Mouse (Mus musculus): ENCODE measurements around the gene Gpr137. TPM values are rescaled to one million over a fixed set of nuclear protein-coding genes. Genes with fewer than 3 reads are reported as not detected.

The Gpr137 gene
- polyA plus RNA-seq, 1 experiment: 97.8 TPM

DNA sequence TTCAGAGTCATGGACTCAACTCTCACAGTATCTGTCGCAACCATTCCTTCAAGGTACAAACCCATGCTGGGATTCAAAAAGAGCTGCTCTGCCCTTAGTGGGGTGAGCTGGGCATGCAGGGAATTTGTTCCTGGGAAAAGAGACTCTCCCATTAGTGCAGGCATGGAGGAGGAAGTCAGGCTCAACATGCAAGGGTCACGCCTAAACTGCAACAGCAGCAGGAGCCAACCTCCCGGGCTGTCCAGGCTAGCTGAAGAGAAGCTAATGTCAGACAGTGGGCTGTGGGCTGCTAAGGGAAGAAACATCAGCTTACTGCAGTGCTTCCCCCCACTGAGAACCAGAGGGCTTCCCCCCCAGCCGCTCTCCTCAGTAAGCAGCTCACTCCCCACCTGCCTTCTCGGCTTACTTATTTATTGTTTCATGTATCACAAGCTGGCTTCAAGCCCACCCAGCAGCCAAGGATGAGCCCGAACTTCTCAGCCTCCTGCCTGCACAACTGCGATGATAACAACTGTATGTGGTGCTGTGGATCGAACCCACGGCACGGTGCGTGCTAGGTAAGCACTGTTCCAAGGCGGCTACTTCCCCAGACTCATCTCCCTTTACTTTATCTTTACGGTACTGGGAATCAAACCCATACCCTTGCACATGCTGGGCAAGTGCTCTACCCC, 30.1 kb upstream of the Gpr137 start:
- Histone ChIP-seq H3K27me3 (ENCODE audit: control insufficient read depth, insufficient read depth, low read length) (no peaks in the 10 kb centered on the region), H3K27ac (ENCODE audit: insufficient read depth, low read depth, low read length) (no peak overlapping the region), H3K4me1 (ENCODE audit: control insufficient read depth, insufficient read depth, insufficient read length, low read length) (peaks cover 23% of the 10 kb centered on the region), H3K4me3 (ENCODE audit: low read depth, low read length) (no peak overlapping the region), H3K36me3 (ENCODE audit: control insufficient read depth, insufficient read depth, low read length) (peaks cover 2% of the 10 kb centered on the region)
- 70% methylated on average over 13 of the region's 13 CpGs for WGBS
- TF ChIP-seq CTCF (IDR thresholded peaks at IDR 0.05; ENCODE audit: extremely low read depth, insufficient read length, insufficient replicate concordance, low read depth, low read length) (no peak), POLR2A (IDR thresholded peaks at IDR 0.05; ENCODE audit: low read depth, low read length) (no peak)

DNA sequence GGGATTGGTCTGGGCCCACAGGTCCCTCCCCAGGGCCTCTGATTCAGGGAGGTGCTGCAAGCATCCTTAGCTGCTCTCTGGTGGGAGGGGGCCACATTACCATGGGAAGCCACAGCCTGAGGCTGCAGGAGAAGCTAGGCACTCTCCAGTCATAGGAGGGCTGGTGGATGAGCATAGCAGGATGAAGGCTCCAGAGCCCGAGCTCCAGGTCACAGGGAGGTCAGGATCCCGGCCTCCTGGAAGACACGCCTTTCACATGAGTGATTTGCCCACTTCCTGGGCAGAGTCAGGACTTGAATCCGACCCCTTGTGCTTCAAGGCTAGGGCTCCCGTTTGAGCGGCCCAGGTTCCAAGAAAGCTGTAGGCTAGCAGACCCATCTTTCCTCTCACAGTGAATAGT, 29.4 kb upstream of the Gpr137 start:
- 41% methylated on average over 6 of the region's 6 CpGs for WGBS
- Histone ChIP-seq H3K36me3 (ENCODE audit: control insufficient read depth, insufficient read depth, low read length) (peaks cover 3% of the 10 kb centered on the region), H3K4me3 (ENCODE audit: low read depth, low read length) (no peak overlapping the region), H3K27me3 (ENCODE audit: control insufficient read depth, insufficient read depth, low read length) (no peaks in the 10 kb centered on the region), H3K27ac (ENCODE audit: insufficient read depth, low read depth, low read length) (peak overlapping the region; percentile 84; the same call in 1 of the 2 replicates), H3K4me1 (ENCODE audit: control insufficient read depth, insufficient read depth, insufficient read length, low read length) (peaks cover 26% of the 10 kb centered on the region)
- TF ChIP-seq POLR2A (IDR thresholded peaks at IDR 0.05; ENCODE audit: low read depth, low read length): no peak

DNA sequence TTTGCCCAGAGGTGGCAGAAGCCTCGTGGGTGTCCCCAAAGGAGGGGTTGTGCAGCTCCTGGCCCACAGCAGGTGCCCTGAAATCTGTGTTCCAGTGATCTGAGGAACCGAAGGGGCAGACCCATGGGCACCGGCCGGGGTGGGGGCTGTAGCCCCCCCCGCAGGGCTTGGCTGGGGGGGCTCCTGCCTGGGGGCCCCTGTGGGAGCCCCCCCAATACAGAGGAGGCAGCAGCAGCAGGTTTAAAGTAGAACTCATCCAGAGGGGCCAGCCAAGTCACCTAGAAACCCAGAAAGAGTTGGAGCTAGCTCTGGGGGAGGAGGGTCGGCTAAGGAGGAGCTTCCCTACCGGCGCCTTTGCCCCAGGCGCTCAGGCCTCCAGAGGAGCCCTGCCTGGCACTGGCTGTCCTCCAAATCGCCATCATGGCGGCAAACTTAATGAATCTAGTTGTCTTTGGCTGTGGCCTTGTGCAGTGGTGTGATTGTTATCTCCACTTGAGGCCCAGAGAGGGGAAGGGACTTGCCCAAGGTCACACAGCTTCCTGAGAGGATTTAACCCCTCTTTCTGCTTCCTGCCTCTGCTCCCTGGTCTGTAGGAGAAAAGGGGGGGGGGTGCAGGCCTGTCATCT, 28.3 kb upstream of the Gpr137 start:
- no peaks in the 10 kb centered on the region for H3K27me3 ChIP-seq (ENCODE audit: control insufficient read depth, insufficient read depth, low read length)
- peaks cover 14% of the 10 kb centered on the region for H3K36me3 ChIP-seq (ENCODE audit: control insufficient read depth, insufficient read depth, low read length)
- peak overlapping the region; percentile 84 for H3K27ac ChIP-seq (ENCODE audit: insufficient read depth, low read depth, low read length)
- TF ChIP-seq CTCF (IDR thresholded peaks at IDR 0.05; ENCODE audit: extremely low read depth, insufficient read length, insufficient replicate concordance, low read depth, low read length) (no peak), POLR2A (IDR thresholded peaks at IDR 0.05; ENCODE audit: low read depth, low read length) (no peak)
- 13% methylated on average over 11 of the region's 11 CpGs for WGBS
- H3K4me3 ChIP-seq (ENCODE audit: low read depth, low read length): peak overlapping the region; percentile 92
- H3K4me1 ChIP-seq (ENCODE audit: control insufficient read depth, insufficient read depth, insufficient read length, low read length): peaks cover 32% of the 10 kb centered on the region

DNA sequence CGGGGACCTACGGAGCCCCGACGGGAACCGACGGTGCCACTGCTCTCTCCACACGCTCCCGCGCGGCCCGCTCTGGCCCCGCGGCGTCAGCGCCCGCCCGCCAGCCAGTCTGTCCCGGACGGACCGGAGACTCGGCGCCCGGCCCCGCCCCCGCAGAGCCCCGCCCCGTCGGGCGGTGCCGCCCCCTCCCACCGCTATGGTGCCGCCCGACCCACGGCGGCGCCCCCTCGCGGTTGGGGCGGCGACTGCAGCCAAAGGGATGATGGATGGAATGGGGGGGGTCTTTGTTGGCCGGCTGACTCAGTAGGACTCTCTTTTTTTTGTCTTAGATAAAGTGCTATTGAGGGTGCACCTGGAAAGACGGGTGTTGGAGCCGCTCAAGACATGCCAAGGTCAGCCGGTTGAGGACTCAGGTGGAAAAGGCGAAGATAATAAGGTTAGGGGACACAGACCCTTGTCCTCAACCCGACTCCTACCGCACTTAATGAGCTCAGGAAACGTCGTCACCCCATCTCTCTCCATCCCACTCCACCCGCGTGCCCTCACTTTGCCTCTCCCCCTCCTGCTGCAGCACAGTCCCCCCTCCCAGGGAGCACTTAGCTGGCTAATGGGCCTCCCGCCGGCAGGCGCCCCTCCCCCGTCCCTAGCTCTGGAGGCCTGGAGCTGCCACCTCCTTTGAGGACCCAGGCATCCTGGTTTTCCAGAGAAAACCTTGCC, 27.5 kb upstream of the Gpr137 start:
- H3K4me3 ChIP-seq (ENCODE audit: low read depth, low read length): peak overlapping the region; percentile 92
- no peaks in the 10 kb centered on the region for H3K27me3 ChIP-seq (ENCODE audit: control insufficient read depth, insufficient read depth, low read length)
- peaks cover 21% of the 10 kb centered on the region for H3K36me3 ChIP-seq (ENCODE audit: control insufficient read depth, insufficient read depth, low read length)
- H3K27ac ChIP-seq (ENCODE audit: insufficient read depth, low read depth, low read length): peak overlapping the region; percentile 100
- 1% methylated on average over 54 of the region's 55 CpGs for WGBS
- TF ChIP-seq CTCF (IDR thresholded peaks at IDR 0.05; ENCODE audit: extremely low read depth, insufficient read length, insufficient replicate concordance, low read depth, low read length): peak; percentile 79; the same call in 1 of the 2 replicates
- peak; percentile 94 for TF ChIP-seq POLR2A (IDR thresholded peaks at IDR 0.05; ENCODE audit: low read depth, low read length)
- peaks cover 32% of the 10 kb centered on the region for H3K4me1 ChIP-seq (ENCODE audit: control insufficient read depth, insufficient read depth, insufficient read length, low read length)

DNA sequence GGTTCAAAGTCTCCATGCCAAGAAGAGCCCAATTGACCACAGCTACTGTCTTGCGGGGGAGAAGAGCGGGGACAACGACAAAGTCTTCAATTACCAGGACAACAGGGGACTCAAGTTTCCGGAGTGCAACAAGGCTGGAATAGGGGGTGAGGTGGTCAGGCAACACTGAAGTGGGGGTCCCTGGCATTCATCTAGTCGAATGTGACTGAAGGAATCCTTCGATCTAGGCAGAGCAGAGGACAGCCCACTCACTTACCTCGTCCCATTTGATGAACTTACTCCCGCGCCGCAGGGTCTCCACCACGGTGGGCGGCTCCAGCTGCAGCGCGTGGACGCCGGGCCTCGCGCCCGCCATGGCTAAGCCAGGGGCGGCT, 27.0 kb upstream of the Gpr137 start:
- no peaks in the 10 kb centered on the region for H3K27me3 ChIP-seq (ENCODE audit: control insufficient read depth, insufficient read depth, low read length)
- TF ChIP-seq POLR2A (IDR thresholded peaks at IDR 0.05; ENCODE audit: low read depth, low read length) (no peak), CTCF (IDR thresholded peaks at IDR 0.05; ENCODE audit: extremely low read depth, insufficient read length, insufficient replicate concordance, low read depth, low read length) (no peak)
- H3K4me3 ChIP-seq (ENCODE audit: low read depth, low read length): peak overlapping the region; percentile 92
- H3K4me1 ChIP-seq (ENCODE audit: control insufficient read depth, insufficient read depth, insufficient read length, low read length): peaks cover 32% of the 10 kb centered on the region
- H3K36me3 ChIP-seq (ENCODE audit: control insufficient read depth, insufficient read depth, low read length): peaks cover 27% of the 10 kb centered on the region
- WGBS: under 1% methylated on average over 20 of the region's 20 CpGs
- H3K27ac ChIP-seq (ENCODE audit: insufficient read depth, low read depth, low read length): peak overlapping the region; percentile 100

DNA sequence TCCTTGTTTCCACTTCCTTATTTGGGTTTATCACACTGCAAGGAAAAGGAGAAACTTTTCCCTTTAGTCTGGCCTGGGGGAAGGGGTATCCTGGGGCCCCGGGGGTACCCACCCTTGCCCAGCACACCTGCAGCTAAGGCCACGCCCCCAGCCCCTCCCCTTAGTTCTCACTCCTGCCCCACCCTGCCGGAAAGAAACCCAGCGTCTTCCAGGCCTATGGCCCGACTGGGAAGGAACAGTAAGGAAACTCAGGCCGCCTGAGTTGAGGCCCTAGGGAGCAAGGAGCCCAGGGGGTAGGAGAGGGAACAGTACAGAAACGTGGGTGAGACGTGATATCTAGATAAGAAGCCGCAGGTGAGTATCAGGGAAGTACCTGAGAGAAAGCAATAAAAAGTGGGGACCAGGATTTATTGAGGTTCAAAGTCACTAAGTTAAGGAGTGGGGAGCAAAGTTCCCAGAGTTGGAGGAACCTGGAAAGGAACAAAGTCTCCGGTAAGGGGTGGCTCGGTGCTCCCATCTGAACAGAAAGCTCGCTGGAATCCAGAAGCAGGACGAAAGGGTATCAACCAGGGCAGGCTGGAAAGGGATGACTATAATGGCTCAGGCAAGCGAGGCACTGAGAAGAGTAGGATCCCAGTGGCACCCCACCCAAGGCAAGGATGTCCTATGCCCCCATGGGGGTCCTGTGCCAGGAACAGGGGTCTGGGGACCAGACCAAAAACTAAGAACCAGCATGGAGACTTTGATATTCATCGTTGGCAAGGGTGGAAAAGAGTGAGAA, 26.4 kb upstream of the Gpr137 start:
- Histone ChIP-seq H3K36me3 (ENCODE audit: control insufficient read depth, insufficient read depth, low read length) (peaks cover 32% of the 10 kb centered on the region), H3K27me3 (ENCODE audit: control insufficient read depth, insufficient read depth, low read length) (no peaks in the 10 kb centered on the region), H3K27ac (ENCODE audit: insufficient read depth, low read depth, low read length) (peak overlapping the region; percentile 100), H3K4me1 (ENCODE audit: control insufficient read depth, insufficient read depth, insufficient read length, low read length) (peaks cover 29% of the 10 kb centered on the region), H3K4me3 (ENCODE audit: low read depth, low read length) (peak overlapping the region; percentile 92)
- WGBS: 3% methylated on average over 15 of the region's 15 CpGs
- TF ChIP-seq POLR2A (IDR thresholded peaks at IDR 0.05; ENCODE audit: low read depth, low read length) (peak; percentile 64), CTCF (IDR thresholded peaks at IDR 0.05; ENCODE audit: extremely low read depth, insufficient read length, insufficient replicate concordance, low read depth, low read length) (no peak)
